Mouse (Mus musculus): ENCODE measurements around the gene Cox7a2l. TPM values are rescaled to one million over a fixed set of nuclear protein-coding genes. Genes with fewer than 3 reads are reported as not detected.

Gene Cox7a2l
- total RNA-seq, 1 experiment from 2014 or later, result 243 TPM

DNA sequence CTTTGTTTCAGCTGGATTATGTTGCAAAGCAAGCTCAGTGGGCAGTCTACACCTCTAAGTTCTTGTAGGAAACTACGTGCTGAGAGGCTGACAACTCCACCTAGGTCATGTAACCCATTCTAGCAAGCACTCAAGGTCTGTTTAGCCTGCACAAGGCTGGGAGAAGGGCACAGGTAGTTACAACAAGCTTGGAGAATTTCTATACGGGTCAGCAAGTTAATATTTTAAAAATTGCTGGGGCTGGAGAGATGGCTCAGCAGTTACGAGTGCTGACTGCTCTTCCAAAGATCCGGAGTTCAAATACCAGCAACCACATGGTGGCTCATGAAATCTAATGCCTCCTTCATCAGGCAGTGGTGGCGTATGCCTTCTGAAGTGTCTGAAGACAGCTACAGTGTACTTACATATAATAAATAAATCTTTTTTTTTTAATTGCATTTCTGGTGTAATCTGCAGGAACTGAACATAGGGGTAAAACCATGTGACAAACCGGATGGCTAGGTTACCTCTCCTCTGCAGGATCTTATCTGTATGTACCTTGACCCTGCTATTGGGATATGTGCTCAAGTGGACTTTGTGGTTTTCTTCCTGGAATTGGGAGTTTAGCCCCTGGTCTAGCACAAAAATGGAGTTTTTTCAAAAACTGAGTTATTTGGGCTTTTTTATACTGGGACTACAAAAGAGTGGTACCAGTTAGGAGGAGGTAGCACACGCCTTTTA lies 34.2 kb downstream of the Cox7a2l start:
- no peak for ATAC-seq (replicated peaks in 1 of 2; ENCODE audit: insufficient read depth in 1 of 2, low FRiP score in 2 of 2, low TSS enrichment in 1 of 2, low read depth in 1 of 2, poor library complexity in 2 of 2, severe bottlenecking in 2 of 2)

DNA sequence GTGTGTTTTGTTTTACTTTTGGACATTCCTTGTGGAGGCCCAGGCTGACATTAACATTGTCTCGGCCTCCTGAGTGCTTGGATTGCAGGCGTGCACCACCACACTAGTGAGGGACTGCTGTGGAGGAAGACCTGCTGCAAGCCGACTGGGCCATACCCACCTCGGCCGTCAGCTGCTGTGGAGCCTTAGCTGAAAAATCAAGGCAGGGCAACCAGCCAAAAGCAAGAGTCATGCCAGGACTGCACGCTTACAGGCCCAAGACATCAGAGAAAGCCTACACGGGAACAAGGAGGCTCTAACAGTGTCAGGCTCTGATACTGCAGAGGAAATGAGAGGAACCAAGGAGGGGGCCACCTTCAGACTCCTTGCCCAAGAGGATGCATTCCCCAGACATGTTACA lies 35.6 kb downstream of the Cox7a2l start:
- ATAC-seq (replicated peaks in 1 of 2; ENCODE audit: insufficient read depth in 1 of 2, low FRiP score in 2 of 2, low TSS enrichment in 1 of 2, low read depth in 1 of 2, poor library complexity in 2 of 2, severe bottlenecking in 2 of 2), result no peak

DNA sequence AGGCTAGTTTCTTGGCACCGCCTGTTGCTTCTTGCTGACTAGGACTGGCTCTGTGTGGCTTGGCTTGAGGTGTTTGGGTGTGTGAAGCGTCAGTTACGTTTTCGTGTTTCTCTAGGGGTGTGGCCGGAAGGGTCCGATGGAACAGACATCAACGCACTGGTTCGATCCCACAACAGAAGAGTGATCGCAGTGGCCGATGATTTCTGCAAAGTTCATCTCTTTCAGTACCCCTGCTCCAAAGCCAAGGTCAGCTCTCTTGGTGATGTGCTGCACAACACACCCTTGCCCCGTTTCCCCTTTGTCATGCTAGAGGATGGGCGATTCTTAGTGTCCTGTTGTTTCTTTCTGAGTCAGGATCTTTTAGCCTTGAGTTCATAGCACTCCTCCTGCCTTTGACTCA lies 40.0 kb downstream of the Cox7a2l start:
- ATAC-seq (replicated peaks in 1 of 2; ENCODE audit: insufficient read depth in 1 of 2, low FRiP score in 2 of 2, low TSS enrichment in 1 of 2, low read depth in 1 of 2, poor library complexity in 2 of 2, severe bottlenecking in 2 of 2), result no peak

DNA sequence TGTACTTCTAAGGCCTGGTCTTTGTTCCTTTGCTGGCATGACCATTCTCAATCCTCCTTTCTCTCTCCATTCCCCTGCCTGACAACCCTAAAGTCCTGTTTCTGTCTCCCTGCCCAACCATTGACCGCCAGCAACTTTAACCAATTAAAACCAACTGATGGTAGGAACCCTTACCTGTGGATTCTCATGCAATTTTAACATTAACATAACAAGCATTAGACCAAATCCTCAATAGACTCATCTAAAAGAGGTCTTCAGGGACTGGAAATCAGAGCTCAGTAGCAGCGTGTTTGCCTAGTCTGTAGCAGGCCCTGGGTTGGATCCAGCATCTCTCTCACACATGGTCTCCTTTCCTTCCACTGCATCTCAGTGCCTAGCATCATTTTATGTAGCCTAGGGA lies 47.5 kb downstream of the Cox7a2l start:
- no peak for ATAC-seq (replicated peaks in 1 of 2; ENCODE audit: insufficient read depth in 1 of 2, low FRiP score in 2 of 2, low TSS enrichment in 1 of 2, low read depth in 1 of 2, poor library complexity in 2 of 2, severe bottlenecking in 2 of 2)

DNA sequence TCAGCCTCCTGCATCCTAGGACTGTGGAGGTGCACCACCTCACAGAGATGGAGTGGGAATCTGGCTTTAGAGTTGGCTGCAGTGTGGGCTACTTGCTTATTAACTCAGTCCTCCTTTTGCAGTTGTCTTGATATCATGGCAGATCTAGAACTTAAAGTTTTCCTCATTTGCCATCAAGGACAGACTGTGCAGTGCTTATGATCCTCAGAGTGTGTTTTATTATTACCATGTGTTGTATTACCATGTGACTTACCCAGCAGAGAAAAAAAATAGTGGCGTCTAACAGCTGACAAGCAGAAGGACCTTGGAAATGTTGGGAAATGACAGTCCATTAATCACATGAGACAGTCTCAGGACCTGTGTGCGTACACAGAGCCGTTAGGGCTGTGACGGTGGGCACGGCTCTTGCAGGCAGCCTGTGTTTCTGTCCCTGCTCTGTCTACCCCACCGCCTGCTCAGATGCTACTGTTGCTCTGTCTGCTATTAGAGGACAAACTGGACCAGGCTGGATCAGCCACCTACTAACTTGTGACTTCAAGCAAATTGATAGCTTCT lies 50.4 kb downstream of the Cox7a2l start:
- no peak for ATAC-seq (replicated peaks in 1 of 2; ENCODE audit: insufficient read depth in 1 of 2, low FRiP score in 2 of 2, low TSS enrichment in 1 of 2, low read depth in 1 of 2, poor library complexity in 2 of 2, severe bottlenecking in 2 of 2)

DNA sequence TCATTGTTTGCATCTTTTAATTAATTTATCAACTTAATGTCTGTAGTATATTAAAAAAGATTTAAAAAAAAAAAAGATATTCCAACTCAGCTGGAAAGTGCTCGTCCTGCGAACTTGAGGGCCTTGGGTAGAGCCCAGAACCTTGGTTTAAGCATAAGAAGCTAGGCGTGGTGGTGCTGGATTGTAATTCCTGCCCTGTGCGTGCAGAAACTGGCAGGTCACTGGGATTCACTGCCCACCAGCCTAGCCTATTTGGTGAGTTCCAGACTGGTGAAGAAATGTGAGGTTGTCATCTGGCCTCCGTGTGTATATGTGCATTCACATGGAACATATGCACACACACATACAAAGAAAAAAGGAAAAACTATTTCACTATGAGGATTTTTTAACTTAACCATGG lies 51.2 kb downstream of the Cox7a2l start:
- ATAC-seq (replicated peaks in 1 of 2; ENCODE audit: insufficient read depth in 1 of 2, low FRiP score in 2 of 2, low TSS enrichment in 1 of 2, low read depth in 1 of 2, poor library complexity in 2 of 2, severe bottlenecking in 2 of 2), result no peak

DNA sequence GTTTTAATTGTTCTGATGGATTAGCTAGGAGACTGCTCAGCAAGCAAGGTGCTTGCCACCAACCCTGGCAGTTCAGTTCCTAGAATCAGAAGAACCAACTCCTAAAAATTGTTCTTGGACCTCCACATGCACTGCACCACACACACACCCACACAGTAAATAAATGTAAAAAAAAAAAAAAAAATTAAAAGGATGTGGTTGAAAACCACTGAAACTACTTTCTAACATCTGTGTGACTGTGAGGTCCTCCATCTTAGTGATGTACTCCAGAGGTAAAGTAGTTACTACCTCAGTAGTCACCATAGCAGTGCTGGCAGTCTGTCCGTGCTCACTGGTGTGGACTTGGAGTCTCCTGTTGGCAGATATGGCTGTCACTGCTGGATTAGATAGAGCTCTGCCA lies 59.9 kb downstream of the Cox7a2l start:
- ATAC-seq (replicated peaks in 1 of 2; ENCODE audit: insufficient read depth in 1 of 2, low FRiP score in 2 of 2, low TSS enrichment in 1 of 2, low read depth in 1 of 2, poor library complexity in 2 of 2, severe bottlenecking in 2 of 2), result peak; percentile 36 to 37; a peak in 3 of 4 replicates

DNA sequence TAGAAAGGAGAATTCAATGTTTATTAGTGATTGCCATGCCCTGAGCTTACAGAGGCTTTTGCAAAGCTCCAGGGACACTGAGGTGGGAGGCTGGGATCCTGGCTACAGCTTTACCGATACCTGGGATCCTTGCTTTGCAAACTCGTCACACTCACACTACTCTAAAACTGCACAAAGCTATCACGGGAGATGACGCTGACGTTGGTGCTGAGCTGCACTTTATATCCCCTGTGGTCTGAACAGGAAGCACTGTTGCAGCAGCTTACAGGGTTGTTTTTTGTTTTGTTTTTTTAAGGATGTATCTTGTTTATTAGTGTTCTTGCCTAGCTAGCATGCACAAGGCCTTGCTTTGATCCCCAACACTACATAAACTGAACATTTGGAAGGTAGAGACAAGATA lies 63.5 kb downstream of the Cox7a2l start:
- no peak for ATAC-seq (replicated peaks in 1 of 2; ENCODE audit: insufficient read depth in 1 of 2, low FRiP score in 2 of 2, low TSS enrichment in 1 of 2, low read depth in 1 of 2, poor library complexity in 2 of 2, severe bottlenecking in 2 of 2)

DNA sequence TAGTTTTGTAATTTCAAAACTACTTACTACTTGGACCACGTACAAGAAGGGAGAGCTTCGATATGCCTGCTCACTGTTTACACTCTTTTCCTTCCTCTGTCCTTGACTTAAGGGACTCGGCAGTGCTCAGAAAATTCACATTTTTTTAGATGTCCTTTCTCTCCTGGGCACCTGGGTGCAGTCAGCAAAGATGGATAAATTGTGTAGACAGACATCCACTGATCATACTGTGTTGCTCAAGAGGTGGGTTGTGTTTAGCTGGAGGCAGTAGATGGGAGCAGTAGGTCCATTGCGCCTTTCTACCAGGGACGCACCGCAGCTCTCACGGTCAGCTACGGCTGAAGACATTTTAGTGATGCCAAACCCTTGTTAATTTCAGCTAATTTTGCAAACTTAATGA lies 64.7 kb downstream of the Cox7a2l start:
- no peak for ATAC-seq (replicated peaks in 1 of 2; ENCODE audit: insufficient read depth in 1 of 2, low FRiP score in 2 of 2, low TSS enrichment in 1 of 2, low read depth in 1 of 2, poor library complexity in 2 of 2, severe bottlenecking in 2 of 2)

Other genes starting within 250 kb of the Cox7a2l start
- gene Eml4, start 166.4 kb downstream of the Cox7a2l start, total RNA-seq (2017), result 90.9 and 91.0 TPM in 2 replicates
- not detected in 2 replicates for gene Kcng3, start 114.6 kb upstream of the Cox7a2l start, total RNA-seq (2017)
- 64.2 and 81.2 TPM in 2 replicates for gene Mta3, start 188.8 kb upstream of the Cox7a2l start, total RNA-seq (2017)

Data from hematopoietic stem cell, adult 5-6 weeks (primary cell).